Mouse (Mus musculus): ENCODE measurements around the gene Npas3. TPM values are rescaled to one million over a fixed set of nuclear protein-coding genes. Genes with fewer than 3 reads are reported as not detected.

The Npas3 gene
- polyA plus RNA-seq, 1 experiment from 2014 or later: 0.61 TPM

GRCm38 (mm10) chr12:53384851-53385250, 136.4 kb downstream of the Npas3 start:
- no peaks in the 10 kb centered on the region for H3K4me1 ChIP-seq (replicated peaks; ENCODE audit: control insufficient read depth, insufficient read depth)
- no peaks in the 10 kb centered on the region for H3K27me3 ChIP-seq (ENCODE audit: control insufficient read depth, insufficient read depth, low read length)
- no peak overlapping the region for H3K27ac ChIP-seq (replicated peaks)
- no peaks in the 10 kb centered on the region for H3K36me3 ChIP-seq (ENCODE audit: control insufficient read depth, insufficient read depth, low read length)
- TF ChIP-seq CTCF (IDR thresholded peaks at IDR 0.05; ENCODE audit: low read depth): no peak
- TF ChIP-seq EP300 (optimal IDR thresholded peaks at IDR 0.05): no peak
- H3K4me3 ChIP-seq (ENCODE audit: low read depth, low read length): no peak overlapping the region
- no peak overlapping the region for H3K9ac ChIP-seq (ENCODE audit: low read length)
- WGBS: 77% methylated on average over 8 of the region's 8 CpGs
- no peak overlapping the region for H3K4me2 ChIP-seq (replicated peaks; ENCODE audit: low read depth)
- DNase-seq (ENCODE audit: low spot score): no peak
- no peak for ATAC-seq (ENCODE audit: low FRiP score, low TSS enrichment)
- no peaks in the 10 kb centered on the region for H3K9me3 ChIP-seq (ENCODE audit: control insufficient read depth, low read length)

GRCm38 (mm10) chr12:53405856-53406255, 157.4 kb downstream of the Npas3 start:
- no peak overlapping the region for H3K4me3 ChIP-seq (ENCODE audit: low read depth, low read length)
- no peaks in the 10 kb centered on the region for H3K9me3 ChIP-seq (ENCODE audit: control insufficient read depth, low read length)
- TF ChIP-seq CTCF (IDR thresholded peaks at IDR 0.05; ENCODE audit: low read depth) (no peak), EP300 (optimal IDR thresholded peaks at IDR 0.05) (no peak)
- ATAC-seq (ENCODE audit: low FRiP score, low TSS enrichment) (no peak), DNase-seq (ENCODE audit: low spot score) (no peak)
- H3K9ac ChIP-seq (ENCODE audit: low read length): no peak overlapping the region
- no peaks in the 10 kb centered on the region for H3K4me1 ChIP-seq (replicated peaks; ENCODE audit: control insufficient read depth, insufficient read depth)
- no peak overlapping the region for H3K27ac ChIP-seq (replicated peaks)
- H3K27me3 ChIP-seq (ENCODE audit: control insufficient read depth, insufficient read depth, low read length): no peaks in the 10 kb centered on the region
- 36% methylated on average over 4 of the region's 4 CpGs for WGBS
- H3K36me3 ChIP-seq (ENCODE audit: control insufficient read depth, insufficient read depth, low read length): no peaks in the 10 kb centered on the region
- no peak overlapping the region for H3K4me2 ChIP-seq (replicated peaks; ENCODE audit: low read depth)

GRCm38 (mm10) chr12:53407776-53408175, 159.3 kb downstream of the Npas3 start:
- no peaks in the 10 kb centered on the region for H3K4me1 ChIP-seq (replicated peaks; ENCODE audit: control insufficient read depth, insufficient read depth)
- H3K36me3 ChIP-seq (ENCODE audit: control insufficient read depth, insufficient read depth, low read length): no peaks in the 10 kb centered on the region
- H3K4me2 ChIP-seq (replicated peaks; ENCODE audit: low read depth): no peak overlapping the region
- no peak overlapping the region for H3K4me3 ChIP-seq (ENCODE audit: low read depth, low read length)
- no peak for DNase-seq (ENCODE audit: low spot score)
- TF ChIP-seq CTCF (IDR thresholded peaks at IDR 0.05; ENCODE audit: low read depth) (no peak), EP300 (optimal IDR thresholded peaks at IDR 0.05) (no peak)
- no peaks in the 10 kb centered on the region for H3K27me3 ChIP-seq (ENCODE audit: control insufficient read depth, insufficient read depth, low read length)
- no peaks in the 10 kb centered on the region for H3K9me3 ChIP-seq (ENCODE audit: control insufficient read depth, low read length)
- 14% methylated on average over 3 of the region's 3 CpGs for WGBS
- no peak for ATAC-seq (ENCODE audit: low FRiP score, low TSS enrichment)
- no peak overlapping the region for H3K9ac ChIP-seq (ENCODE audit: low read length)
- no peak overlapping the region for H3K27ac ChIP-seq (replicated peaks)

DNA sequence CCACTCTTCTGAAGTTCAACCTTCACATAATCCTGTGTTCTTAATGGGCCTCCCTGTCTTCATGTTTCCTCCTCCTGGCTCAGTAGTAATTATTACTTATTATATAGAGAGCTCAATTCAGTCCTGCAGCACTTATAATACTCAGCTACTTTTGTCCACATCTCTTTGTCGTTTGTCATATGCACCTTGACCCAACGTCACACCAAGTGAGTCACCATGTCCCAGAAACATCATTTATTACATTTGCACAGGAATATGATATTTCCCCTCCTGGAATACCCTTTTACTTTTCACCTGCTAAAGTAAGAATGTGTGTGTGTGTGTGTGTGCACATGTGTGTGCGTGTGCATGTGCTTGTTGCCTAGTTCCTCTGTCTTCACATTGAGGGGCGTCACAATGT, 161.2 kb downstream of the Npas3 start:
- H3K36me3 ChIP-seq (ENCODE audit: control insufficient read depth, insufficient read depth, low read length): no peaks in the 10 kb centered on the region
- H3K4me2 ChIP-seq (replicated peaks; ENCODE audit: low read depth): no peak overlapping the region
- no peak overlapping the region for H3K4me3 ChIP-seq (ENCODE audit: low read depth, low read length)
- no peak for TF ChIP-seq EP300 (optimal IDR thresholded peaks at IDR 0.05)
- no peak for TF ChIP-seq CTCF (IDR thresholded peaks at IDR 0.05; ENCODE audit: low read depth)
- no peak overlapping the region for H3K27ac ChIP-seq (replicated peaks)
- ATAC-seq (ENCODE audit: low FRiP score, low TSS enrichment) (no peak), DNase-seq (ENCODE audit: low spot score) (no peak)
- no peaks in the 10 kb centered on the region for H3K9me3 ChIP-seq (ENCODE audit: control insufficient read depth, low read length)
- H3K27me3 ChIP-seq (ENCODE audit: control insufficient read depth, insufficient read depth, low read length): no peaks in the 10 kb centered on the region
- H3K4me1 ChIP-seq (replicated peaks; ENCODE audit: control insufficient read depth, insufficient read depth): no peaks in the 10 kb centered on the region
- H3K9ac ChIP-seq (ENCODE audit: low read length): no peak overlapping the region
- WGBS: 87% methylated on average over 4 of the region's 4 CpGs

- H3K4me1 ChIP-seq (replicated peaks; ENCODE audit: control insufficient read depth, insufficient read depth): no peaks in the 10 kb centered on the region
These were observed 162.2 kb downstream of the Npas3 start for GRCm38 (mm10) chr12:53410647-53411046.

DNA sequence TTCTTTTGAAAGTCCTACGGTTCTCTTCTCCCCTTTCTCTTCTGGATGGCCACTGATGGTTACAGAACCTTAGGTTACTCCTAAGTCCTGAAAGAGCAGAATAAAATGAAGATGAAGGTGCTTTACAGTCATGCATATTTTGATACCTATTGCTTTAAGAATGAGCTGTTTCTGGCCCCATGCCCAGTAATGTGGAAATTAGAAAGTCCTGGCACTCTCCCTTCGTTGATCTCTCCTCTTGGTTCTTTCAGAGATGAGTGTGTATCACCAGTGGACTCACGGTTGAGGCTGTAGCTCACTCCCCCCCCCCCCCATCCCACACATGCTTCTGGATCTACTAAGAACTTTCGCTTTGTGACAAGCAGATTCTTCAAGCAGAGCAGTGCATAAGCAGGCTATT, 167.6 kb downstream of the Npas3 start:
- H3K27ac ChIP-seq (replicated peaks): no peak overlapping the region
- no peak overlapping the region for H3K9ac ChIP-seq (ENCODE audit: low read length)
- no peaks in the 10 kb centered on the region for H3K27me3 ChIP-seq (ENCODE audit: control insufficient read depth, insufficient read depth, low read length)
- no peak for TF ChIP-seq EP300 (optimal IDR thresholded peaks at IDR 0.05)
- no peak for TF ChIP-seq CTCF (IDR thresholded peaks at IDR 0.05; ENCODE audit: low read depth)
- ATAC-seq (ENCODE audit: low FRiP score, low TSS enrichment) (no peak), DNase-seq (ENCODE audit: low spot score) (no peak)
- no peaks in the 10 kb centered on the region for H3K9me3 ChIP-seq (ENCODE audit: control insufficient read depth, low read length)
- no peak overlapping the region for H3K4me2 ChIP-seq (replicated peaks; ENCODE audit: low read depth)
- 46% methylated on average over 4 of the region's 4 CpGs for WGBS
- no peaks in the 10 kb centered on the region for H3K36me3 ChIP-seq (ENCODE audit: control insufficient read depth, insufficient read depth, low read length)
- no peak overlapping the region for H3K4me3 ChIP-seq (ENCODE audit: low read depth, low read length)
- H3K4me1 ChIP-seq (replicated peaks; ENCODE audit: control insufficient read depth, insufficient read depth): no peaks in the 10 kb centered on the region

More at GRCm38 (mm10) chr12:53410647-53411046, 162.2 kb downstream of the Npas3 start:
- H3K9ac ChIP-seq (ENCODE audit: low read length): no peak overlapping the region
- no peaks in the 10 kb centered on the region for H3K36me3 ChIP-seq (ENCODE audit: control insufficient read depth, insufficient read depth, low read length)
- 89% methylated on average over 2 of the region's 2 CpGs for WGBS
- ATAC-seq (ENCODE audit: low FRiP score, low TSS enrichment) (no peak), DNase-seq (ENCODE audit: low spot score) (no peak)
- H3K27me3 ChIP-seq (ENCODE audit: control insufficient read depth, insufficient read depth, low read length): no peaks in the 10 kb centered on the region
- H3K27ac ChIP-seq (replicated peaks): no peak overlapping the region
- no peak for TF ChIP-seq EP300 (optimal IDR thresholded peaks at IDR 0.05)
- no peak for TF ChIP-seq CTCF (IDR thresholded peaks at IDR 0.05; ENCODE audit: low read depth)
- no peak overlapping the region for H3K4me3 ChIP-seq (ENCODE audit: low read depth, low read length)
- no peaks in the 10 kb centered on the region for H3K9me3 ChIP-seq (ENCODE audit: control insufficient read depth, low read length)
- H3K4me2 ChIP-seq (replicated peaks; ENCODE audit: low read depth): no peak overlapping the region

All from stomach, postnatal 0 days (tissue).